Mouse (Mus musculus) layer of hippocampus, postnatal 10 days (tissue): ENCODE measurements at regions not wholly inside any gene's neighbourhood (a gene's known extent, or its start where the extent isn't known, plus 50 kb on each side); places are given as distances from the start of the nearest gene placed in this dataset.

Source experiments
- DNase-seq, 2 experiments: peaks; one replicate each; pipeline ENCODE4 v3.0.0; 2021; ENCODE audit warnings: low spot score in 2 of 2

DNA sequence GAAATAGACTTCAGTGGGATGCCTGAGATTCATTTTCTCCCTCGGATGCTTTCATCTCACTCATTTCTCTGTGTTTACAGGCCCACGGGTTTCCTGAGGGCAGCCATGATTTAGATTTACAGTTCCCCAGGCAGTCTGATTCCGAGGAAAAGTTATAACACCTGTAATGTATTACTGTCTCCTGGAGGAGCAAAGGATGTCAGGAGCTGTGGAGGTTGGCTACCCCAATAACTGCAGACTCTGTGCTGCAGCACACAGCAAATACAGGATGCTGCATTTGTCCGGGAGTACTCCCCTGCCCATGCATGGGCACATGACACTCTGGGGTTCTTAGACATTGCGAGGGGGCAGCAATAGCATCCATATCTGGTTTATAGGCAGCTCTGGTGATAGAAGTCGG, 360.8 kb upstream of the Smarca2 start:
- DNase-seq: no peak

DNA sequence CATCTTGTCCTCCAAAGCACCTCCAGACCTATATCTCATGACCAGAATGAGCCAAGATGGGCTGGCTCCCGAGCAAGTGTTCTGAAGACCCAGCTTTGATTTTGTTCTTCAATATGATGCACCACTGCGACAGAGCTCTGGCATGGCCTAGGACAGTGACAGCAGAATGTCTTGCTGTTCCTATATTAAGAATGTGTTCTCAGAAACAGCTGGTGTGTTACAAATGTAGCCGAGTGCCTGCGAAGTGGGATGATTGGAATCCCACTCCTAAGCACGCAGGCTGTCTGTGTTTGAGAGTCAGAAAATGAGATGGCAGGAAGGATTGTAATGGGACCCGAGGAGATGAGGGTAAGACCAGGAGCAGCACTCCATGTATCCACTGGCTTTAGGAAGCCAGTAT, 355.1 kb upstream of the Smarca2 start:
- peak; percentile 9 to 17 for DNase-seq

DNA sequence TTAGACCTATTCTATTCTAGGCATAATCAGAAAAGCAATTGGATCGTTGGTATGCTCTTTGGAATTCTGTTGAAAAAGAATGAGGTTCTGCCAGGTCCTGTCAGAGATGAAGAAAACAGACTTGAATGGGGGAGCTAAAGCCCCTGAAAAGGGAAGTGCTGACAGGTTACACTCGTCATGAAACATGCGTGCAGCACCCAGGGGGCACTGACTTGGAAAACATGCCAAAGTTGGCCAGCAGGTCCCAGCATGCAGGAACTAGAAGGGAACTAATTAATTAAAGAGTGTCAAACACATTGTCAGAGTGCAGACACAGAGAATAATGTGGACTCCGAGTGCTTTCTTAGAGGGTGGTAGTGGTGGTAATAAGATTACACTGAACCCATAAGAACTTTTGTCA, 346.2 kb upstream of the Smarca2 start:
- no peak for DNase-seq

DNA sequence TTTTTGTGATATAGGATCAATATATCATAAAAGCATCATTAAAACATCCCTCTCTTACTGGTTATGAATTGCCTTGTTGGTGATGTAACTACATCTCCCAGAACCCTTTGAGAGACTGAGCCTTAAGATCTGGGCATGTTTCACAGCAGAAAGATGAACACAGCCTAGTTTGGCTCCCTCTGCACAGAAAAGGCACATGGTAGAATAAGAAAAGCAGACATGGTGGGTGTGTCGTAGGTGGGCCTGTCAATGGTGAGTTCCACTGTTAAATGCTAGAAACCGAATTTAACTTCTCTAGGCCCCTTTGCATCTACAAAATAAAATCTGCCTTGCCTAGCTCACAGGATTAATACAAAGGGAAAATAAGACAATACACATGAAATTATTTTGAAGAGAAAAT, 343.3 kb upstream of the Smarca2 start:
- no peak for DNase-seq

DNA sequence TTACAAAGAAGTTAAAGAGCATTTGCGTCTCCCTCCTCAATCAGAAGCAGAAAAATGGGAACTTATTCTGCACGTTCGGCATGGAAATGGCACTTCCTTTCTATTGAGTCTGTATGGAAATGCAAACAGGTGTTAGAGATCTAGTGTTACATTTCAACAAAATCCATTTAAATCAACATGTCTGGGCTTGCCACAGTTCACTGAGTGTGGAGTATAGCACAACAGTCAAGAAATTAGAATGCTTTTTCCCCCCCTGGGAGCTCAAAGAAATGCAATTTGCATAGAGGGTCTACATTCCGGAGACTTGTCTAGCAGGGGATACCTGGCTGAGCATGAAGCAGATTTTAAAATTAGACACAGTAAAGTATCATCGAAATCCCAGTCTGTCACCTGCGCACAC, 308.5 kb upstream of the Smarca2 start:
- DNase-seq: no peak

DNA sequence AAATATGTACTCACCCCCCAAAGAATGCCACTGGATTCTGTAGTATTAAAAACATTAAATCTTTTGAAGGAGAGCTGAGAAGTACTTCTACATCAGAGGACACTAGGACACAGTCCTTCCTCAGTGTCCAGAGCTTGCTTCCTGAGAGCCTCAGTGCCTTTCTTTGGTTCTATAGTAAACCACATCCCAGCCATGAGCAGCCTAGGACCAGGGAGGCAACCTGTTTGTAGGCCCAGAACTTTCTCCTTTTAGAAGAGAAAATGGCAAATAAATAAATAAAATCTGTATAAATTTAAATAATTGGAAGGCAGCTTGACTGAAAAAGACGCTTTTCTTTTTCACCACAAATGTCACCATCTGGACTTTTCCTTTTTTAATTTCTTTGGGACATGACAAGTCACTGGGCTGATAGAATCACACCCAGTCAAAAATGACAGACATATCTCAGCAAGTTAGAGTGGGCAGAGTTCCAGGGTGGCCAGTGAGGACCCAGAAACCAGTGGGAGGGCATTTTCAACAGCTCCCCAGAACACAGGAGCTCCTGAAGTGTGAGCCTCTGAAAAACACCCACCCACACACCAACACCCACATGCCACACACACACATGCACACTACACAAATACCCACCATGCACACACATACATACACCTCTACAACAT, 296.2 kb upstream of the Smarca2 start:
- DNase-seq: peak in 1 of 2 experiments; percentile 9

DNA sequence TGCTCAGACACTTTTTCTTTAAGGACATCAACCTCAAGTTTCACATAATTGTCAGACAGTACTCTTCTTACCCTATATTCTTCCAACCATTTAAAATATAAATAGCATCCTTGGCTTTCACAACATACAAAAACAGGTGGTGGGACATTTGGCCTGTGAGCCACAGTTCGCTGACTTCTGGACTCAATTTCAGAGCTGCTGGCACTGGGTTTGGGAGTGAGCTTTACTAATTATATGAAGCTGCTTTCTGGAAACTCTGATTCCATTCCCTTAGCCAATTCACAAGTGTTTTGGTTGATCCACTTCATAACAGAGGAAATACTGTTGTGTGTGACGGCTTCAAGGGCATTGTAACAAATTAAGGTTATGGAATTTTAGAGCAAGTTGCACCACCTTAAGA, 285.9 kb upstream of the Smarca2 start:
- DNase-seq: no peak

DNA sequence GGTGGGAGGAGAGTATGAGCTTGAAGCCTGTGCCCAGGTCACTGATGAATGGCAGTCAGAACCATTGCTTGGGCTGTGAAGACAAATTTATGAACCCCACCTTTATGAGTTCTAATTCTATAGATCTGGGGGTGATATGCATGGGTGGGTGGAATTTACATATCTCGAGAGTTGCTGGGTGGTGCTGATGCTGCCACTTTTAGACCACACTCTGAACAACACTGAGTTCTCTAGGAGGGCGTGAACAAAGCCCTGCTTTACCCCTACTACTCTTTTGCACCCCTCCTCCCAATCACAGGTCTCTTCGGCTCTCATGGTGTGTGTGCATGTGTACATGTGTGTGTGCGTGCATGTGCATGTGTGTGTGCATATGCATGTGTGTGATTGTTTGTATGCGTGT, 281.2 kb upstream of the Smarca2 start:
- no peak for DNase-seq

DNA sequence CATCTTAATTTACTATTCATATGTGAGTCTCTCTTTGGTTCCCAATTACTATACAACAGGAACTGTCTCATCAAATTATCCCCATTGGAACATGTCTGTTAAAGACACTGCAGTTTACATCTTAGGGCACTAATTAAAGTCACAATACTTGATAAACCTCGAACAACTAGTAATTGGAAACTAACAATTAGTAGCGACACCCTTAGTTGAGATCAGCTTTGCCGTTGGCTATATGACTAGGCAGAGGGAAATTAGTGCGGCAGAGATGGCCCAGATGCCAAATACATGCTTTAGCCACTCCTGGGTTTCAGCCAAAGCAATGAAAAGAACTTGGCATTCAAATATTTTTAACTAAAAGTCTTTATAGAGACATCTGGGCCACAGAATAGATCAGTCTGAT, 265.7 kb upstream of the Smarca2 start:
- no peak for DNase-seq

DNA sequence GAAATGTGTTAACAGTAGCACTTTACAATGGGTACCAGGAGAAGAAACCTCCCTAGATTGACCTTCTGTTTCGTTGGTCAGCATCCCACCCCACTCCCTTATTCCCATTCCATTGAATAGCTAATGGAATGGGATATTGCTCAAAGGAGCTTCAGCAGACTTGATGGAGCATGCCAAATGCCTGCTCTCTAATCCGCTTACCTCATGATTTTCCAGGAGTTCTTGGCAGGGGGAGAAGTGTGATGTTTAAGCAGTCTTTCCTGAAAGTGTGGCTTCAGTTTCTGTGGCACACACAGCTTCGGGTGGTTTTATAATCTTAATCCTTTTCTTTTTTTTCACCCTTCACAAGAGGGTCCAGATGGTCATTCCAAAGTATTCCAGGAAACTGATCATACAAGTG, 264.7 kb upstream of the Smarca2 start:
- DNase-seq: no peak

DNA sequence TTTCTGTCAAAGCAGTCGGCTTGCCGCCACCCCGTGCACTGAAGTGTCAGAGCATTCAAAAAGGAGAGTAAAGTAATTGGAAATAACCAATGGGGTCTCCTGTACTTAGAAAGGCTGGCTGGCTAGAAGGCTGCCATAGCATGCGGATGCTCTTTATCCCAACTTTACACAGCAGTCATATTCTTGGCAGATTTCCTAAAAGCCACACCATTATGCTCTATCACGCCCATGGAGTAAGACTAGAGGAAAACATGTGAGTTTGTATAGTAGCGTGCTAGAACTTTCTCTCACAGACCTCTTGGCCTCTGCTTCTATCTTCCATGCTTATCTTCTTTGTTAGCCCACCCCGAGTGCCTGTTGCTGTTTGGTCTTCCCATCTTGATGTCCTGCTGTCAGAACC, 249.8 kb upstream of the Smarca2 start:
- DNase-seq: no peak

DNA sequence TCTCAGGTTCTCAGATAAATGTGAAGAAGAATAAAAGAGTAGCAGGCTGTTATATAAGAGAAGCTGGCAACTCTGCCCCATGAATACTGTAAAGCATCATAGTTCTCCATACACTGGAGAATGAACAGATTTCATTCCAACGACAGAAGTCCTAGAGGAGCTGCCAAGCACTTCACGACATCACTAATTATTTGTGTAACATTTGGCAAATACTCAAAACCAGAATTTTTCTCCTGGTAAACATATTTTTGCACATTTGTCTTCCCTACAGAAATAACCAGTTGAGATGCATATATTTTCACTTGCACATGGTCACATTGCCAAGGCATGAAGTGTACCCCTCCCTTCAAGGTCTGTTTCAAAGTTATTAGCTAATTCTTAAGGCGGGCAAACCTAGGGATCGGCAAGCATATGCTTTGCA, 220.9 kb upstream of the Smarca2 start:
- no peak for DNase-seq

DNA sequence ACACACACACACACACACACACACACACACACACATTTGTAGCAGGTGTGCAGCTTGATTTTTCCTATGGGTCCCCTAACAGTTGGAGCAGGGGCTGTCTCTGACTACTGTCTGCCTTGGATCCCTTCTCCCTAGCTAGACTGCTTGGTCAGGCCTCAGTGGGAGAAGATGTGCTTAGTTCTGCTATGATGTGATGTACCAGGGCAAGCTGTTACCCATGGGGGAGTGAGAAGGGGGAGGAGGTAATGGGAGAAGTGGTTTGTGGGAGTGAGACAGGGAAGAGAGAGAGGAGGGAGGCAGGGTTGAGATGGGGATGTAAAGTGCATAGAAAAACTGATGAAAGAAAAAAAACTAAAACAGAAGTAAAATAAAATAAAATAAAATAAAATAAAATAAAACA, 218.8 kb upstream of the Smarca2 start:
- no peak for DNase-seq

DNA sequence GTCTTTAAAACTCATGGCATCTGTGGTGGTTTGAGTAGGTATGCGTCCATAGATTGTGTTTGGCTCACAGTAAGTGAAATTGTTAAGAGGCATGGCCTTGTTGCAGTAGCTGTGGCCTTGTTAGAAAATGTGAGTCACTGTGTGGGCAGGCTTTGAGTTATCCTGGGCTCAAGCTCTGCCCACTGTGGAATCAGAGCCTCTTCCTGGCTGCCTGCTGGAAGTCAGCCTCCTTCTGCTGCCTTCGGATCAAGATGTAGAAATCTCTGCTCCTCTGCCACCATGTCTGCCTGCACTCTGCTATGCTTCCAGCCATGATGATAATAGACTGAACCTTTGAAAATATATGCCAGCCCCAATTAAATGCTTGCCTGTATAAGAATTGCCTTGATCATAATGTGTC, 192.2 kb upstream of the Smarca2 start:
- DNase-seq: no peak

DNA sequence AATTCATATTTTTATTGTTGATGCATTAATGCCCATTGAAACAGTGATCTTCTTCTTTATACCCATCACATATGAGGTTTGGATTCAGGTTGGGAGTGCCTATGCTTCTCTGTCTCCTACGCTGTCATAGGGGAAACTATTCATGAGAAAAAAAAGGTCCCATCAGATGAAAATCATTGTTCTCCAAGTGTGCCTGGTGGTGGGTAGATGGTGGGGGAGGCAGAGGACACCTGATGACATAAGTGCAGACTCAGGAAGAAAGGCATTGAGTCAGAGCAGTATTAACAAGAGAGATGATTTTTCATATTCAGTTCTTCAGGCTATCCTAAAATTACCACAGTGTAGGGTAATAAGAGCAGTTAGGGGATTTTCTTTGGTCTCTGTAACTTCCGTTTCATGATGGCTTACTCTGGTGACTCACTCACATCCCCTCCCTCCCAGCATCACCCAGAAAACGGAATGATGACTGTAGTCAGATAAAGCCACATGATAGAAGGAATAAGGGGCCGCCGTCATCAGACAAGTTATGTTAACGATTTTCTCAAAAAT, 190.3 kb upstream of the Smarca2 start:
- DNase-seq: no peak

DNA sequence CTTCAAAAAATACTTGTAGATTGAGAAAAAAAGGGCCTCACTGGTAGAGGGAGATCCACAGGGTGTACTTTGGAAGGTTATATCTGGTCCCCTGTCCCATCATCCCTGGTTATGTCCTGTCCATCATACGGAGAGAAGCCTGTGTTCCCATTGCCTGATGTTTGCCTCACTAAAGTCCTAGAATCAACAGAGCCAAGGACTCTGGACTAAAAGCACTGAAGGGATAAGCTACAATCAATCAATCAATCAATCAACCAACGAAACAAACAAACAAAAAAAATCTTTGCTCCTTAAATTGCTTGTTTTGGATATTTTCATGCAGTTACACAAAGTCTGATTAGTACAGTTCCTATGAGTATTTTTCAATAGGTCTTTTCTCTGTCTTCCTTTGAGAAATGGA, 185.1 kb upstream of the Smarca2 start:
- DNase-seq: no peak

DNA sequence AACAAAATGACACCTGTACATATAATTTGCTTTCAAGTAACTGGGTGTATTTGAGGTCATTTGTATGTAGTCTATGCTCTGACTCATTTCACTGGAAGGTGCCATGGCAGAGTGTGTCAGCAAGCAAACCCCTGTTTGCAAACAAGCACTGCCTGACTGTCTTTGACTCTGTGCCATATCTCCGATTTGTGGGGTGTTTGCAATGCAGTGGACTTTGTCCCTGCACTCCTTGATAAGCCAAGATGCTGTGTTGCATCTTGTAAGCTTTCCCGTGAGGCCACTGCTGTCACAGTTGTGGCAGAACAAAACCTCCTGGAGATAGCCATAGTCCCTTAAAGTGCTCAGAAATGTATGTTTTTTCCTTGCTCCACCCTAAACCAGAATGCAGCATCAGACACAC, 165.7 kb upstream of the Smarca2 start:
- no peak for DNase-seq

DNA sequence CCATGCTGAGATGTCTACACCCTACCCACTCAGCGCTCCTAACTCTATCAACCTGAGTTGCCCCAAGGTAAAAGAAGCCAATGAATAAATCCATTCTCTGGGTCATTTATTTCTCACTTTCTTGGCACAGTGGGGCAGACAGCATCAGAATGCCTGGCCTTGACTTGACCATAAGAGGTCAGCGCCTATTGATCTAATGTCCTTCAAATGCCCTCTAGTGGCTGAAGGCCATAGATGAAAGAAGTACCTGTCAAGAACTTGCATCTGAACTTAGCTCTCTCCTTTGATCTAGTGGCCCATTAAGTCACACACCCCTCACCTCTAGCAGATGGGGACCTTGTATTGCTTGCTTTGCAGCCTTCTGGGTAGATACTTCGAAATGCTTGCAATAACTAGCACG, 159.5 kb upstream of the Smarca2 start:
- DNase-seq: no peak

DNA sequence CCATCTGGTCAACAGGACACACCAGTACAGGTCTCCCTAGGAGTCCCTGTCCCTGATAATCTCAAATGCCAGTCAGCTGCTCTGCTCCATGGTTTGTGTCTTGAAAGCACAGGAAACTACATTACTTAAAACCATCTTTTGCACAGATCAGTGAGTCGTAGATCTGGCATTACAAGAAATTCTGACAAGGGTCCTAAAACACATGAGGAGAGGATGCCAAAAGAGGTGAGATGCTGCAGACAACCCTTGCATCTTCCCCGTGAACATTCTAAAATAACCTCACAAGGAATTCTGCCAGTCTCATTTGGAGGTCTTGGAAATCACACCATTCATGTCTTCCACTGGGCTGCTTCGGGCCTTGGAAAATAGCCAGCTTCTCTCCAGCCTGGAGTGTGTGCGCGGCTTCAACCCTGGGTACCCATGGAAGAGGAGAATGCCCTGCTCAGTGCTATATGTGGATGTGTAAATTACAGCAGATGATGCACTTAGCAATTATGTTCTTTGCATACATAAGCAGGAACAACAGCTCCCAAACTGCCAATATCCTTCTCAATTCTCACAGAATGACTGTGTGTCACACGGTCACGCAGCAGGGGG, 157.3 kb upstream of the Smarca2 start:
- no peak for DNase-seq

DNA sequence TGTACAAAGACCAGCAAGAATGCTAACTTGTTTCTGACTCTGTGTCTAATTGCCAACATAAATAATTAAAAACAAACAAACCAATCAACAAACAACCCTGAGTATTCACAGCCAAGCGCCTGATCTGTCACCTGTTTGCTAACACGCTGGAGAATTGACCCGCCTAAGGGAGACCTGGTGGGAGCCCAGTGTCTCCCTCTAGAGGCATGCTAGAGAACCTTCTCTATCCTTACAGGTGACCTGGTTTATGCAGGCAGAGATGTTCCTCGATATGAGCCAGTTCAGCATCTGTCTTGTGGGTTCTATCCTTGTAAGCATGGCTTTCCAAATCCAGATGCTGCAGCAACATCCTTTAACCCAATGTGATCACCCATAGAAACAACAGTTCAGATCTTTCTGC, 143.1 kb upstream of the Smarca2 start:
- DNase-seq: no peak

DNA sequence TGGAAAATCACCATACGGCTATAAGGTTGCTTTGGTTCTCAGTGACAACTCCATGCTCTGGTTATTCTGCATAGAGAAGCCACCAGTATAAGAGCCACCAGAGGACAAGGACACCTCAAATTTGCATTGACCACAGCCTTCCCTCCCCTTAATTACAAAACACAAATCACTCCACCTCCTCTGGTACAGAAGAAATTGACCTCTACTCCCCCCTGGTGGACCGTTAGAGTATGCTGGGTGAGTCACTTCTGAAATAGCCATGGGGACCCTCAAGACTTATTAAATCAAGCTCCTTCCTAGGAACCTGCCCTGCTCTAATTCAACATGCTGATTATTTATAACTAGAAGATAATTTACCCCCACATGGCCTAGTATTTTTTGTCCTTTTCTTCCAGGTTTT, 139.6 kb upstream of the Smarca2 start:
- peak; percentile 35 to 49 for DNase-seq

DNA sequence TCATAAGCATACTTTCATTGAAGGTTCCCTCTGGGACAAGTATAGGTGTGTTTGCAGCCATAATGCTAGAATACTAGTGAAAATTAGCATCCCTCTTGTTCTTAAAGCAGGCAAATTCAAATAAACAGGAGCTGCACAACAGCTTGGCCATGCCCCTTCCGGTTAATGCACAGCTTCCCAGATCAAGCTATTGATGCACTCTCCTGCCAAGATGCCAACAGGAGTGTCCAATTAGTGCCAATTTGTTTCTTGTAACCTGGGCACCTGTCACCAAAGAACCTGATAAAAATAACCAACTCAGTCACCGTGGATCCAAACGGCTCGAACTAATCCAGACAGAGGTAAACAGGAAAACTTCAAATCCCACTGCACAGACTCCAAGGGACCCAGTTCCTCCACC, 138.6 kb upstream of the Smarca2 start:
- no peak for DNase-seq

DNA sequence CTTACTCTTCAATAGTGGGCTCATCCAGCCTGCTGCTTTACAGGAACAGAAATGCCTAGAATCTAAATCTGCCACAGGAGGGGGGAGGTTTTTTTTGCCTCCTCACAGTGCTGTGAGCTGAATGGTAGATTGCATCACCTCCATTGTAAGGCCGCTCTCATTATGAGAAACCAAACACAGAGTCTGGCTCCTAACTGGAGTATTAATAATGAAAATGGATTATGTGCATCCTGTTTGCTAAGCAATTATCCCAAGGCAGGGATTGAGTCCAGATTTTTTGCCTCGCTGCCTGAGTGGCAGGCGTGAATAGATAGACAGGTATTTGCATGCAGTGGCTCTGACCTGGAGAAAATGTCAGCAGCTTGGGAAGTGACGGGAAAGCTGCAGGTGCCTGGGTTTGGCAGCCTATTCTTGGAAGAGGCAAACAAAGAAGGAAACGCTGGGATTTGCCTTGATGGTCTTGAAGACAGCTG, 137.6 kb upstream of the Smarca2 start:
- no peak for DNase-seq
